In the genomic region with DNA sequence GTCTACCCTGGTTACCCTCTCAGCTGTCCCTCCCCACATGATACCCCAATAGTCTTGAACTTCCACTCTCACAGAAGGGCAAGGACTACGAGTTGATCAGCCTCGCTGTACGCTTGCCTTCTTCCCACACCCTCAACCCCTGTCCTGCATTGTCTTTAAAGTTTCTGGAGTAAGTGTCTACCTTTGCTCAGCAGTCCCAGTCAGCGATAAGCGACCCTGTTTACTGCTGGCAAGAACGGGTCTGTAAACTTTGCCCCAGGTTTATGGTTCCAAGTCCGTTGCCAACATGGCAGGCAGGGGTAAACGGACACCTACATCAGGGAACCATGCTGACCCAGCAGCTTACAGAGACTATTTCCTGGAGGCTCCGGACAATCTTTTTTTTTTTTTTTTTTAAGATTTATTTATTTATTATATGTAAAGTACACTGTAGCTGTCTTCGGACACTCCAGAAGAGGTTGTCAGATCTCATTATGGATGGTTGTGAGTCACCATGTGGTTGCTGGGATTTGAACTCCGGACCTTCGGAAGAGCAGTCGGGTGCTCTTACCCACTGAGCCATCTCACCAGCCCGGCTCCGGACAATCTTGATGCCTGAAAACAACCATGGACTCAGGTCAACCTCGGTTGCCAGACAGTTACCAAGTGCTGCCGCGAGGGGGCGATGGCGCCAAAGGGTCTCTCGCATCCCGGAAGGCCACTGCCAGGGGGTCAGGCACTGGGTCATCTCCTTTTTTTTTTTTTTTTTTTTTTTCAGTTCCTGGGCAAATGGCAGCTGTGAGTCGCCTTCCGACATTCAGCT, we compare ENCODE assay signal across 8 mouse cellular contexts. TPM values are rescaled to one million over a fixed set of nuclear protein-coding genes. Genes with fewer than 3 reads are reported as not detected.
DNase-seq lines count a peak whose midpoint lies in the region; ATAC-seq and TF ChIP-seq lines count a peak whose summit lies in the region.

No protein-coding gene starts in this region.

- no peaks in the 10 kb centered on the region for H3K36me3 ChIP-seq in embryonic facial prominence, embryonic 11.5 days (replicated peaks; ENCODE audit: control insufficient read depth, insufficient read depth, low read depth, low read length)
- no peaks in the 10 kb centered on the region for H3K36me3 ChIP-seq in limb, embryonic 14.5 days (ENCODE audit: control insufficient read depth, insufficient read depth, low read length)
- H3K36me3 ChIP-seq in midbrain, embryonic 16.5 days (ENCODE audit: control insufficient read depth, insufficient read depth, low read length): no peaks in the 10 kb centered on the region
- no peaks in the 10 kb centered on the region for H3K36me3 ChIP-seq in spleen, adult 2 months (ENCODE audit: control insufficient read depth, insufficient read depth, low read length)

- no peak overlapping the region for H3K27ac ChIP-seq in embryonic facial prominence, embryonic 11.5 days (replicated peaks; ENCODE audit: low read depth, low read length)
- H3K27ac ChIP-seq in limb, embryonic 14.5 days (replicated peaks; ENCODE audit: low read depth, low read length): no peak overlapping the region
- no peak overlapping the region for H3K27ac ChIP-seq in midbrain, embryonic 16.5 days (ENCODE audit: low read length)
- no peak overlapping the region for H3K27ac ChIP-seq in spleen, adult 2 months (ENCODE audit: insufficient read depth, low read length)

- peak; percentile 89 for TF ChIP-seq CTCF in spleen, adult 2 months (IDR thresholded peaks at IDR 0.05; ENCODE audit: extremely low read depth, insufficient read depth, insufficient read length, insufficient replicate concordance)

- DNase-seq in 3134 (ENCODE audit: extremely low read depth, insufficient read length, low spot score): peak; percentile 49
- peak; percentile 94 for DNase-seq in adrenal gland, postnatal 14 days
- peak; percentile 88 for DNase-seq in embryonic facial prominence, embryonic 11.5 days (ENCODE audit: low spot score)
- DNase-seq in heart, adult 9 months (ENCODE audit: low spot score in 2 of 2): peak; percentile 76 to 84
- peak; percentile 70 to 83 for DNase-seq in kidney, adult 8-10 months
- peak; percentile 72 for DNase-seq in limb, embryonic 14.5 days (ENCODE audit: low spot score)
- DNase-seq in spleen, adult 2 months (ENCODE audit: low read depth in 1 of 2, low spot score in 2 of 2): peak; percentile 15 to 64

- H3K9me3 ChIP-seq in embryonic facial prominence, embryonic 11.5 days (replicated peaks; ENCODE audit: control insufficient read depth, low read length): no peaks in the 10 kb centered on the region
- no peaks in the 10 kb centered on the region for H3K9me3 ChIP-seq in limb, embryonic 14.5 days (ENCODE audit: control insufficient read depth, low read length)
- no peaks in the 10 kb centered on the region for H3K9me3 ChIP-seq in midbrain, embryonic 16.5 days (replicated peaks; ENCODE audit: control insufficient read depth, low read length, poor library complexity, severe bottlenecking)

- H3K9ac ChIP-seq in embryonic facial prominence, embryonic 11.5 days (replicated peaks; ENCODE audit: low read length): no peak overlapping the region
- no peak overlapping the region for H3K9ac ChIP-seq in limb, embryonic 14.5 days (ENCODE audit: low read depth, low read length, severe bottlenecking)
- H3K9ac ChIP-seq in midbrain, embryonic 16.5 days (ENCODE audit: low read depth, low read length): no peak overlapping the region

- H3K4me2 ChIP-seq in embryonic facial prominence, embryonic 11.5 days (ENCODE audit: low read depth, low read length): peak overlapping the region; percentile 25; the same call in 1 of the 2 replicates
- peak overlapping the region; percentile 25; the same call in 1 of the 2 replicates for H3K4me2 ChIP-seq in limb, embryonic 14.5 days (replicated peaks; ENCODE audit: low read depth, low read length, severe bottlenecking)
- H3K4me2 ChIP-seq in midbrain, embryonic 16.5 days (ENCODE audit: low read length): peak overlapping the region; percentile 23

- 12% methylated on average over 24 of the region's 24 CpGs for WGBS in embryonic facial prominence, embryonic 11.5 days
- WGBS in limb, embryonic 14.5 days: 11% methylated on average over 24 of the region's 24 CpGs
- WGBS in midbrain, embryonic 16.5 days: 13% methylated on average over 24 of the region's 24 CpGs
- 31% methylated on average over 24 of the region's 24 CpGs for WGBS in spleen, adult 2 months

- no peak for TF ChIP-seq POLR2A in limb, embryonic 14.5 days (IDR thresholded peaks at IDR 0.05; ENCODE audit: borderline replicate concordance, extremely low read depth, insufficient read depth, insufficient read length)
- no peak for TF ChIP-seq POLR2A in spleen, adult 2 months (IDR thresholded peaks at IDR 0.05; ENCODE audit: low read depth, low read length)

- H3K4me3 ChIP-seq in embryonic facial prominence, embryonic 11.5 days (ENCODE audit: low read depth, low read length): no peak overlapping the region
- no peak overlapping the region for H3K4me3 ChIP-seq in limb, embryonic 14.5 days (replicated peaks; ENCODE audit: low read length)
- no peak overlapping the region for H3K4me3 ChIP-seq in midbrain, embryonic 16.5 days (ENCODE audit: low read depth, low read length)
- no peak overlapping the region for H3K4me3 ChIP-seq in spleen, adult 2 months (ENCODE audit: extremely low read depth, insufficient read depth, insufficient read length)

- no peaks in the 10 kb centered on the region for H3K27me3 ChIP-seq in embryonic facial prominence, embryonic 11.5 days (ENCODE audit: control insufficient read depth, insufficient read depth, low read length)
- H3K27me3 ChIP-seq in limb, embryonic 14.5 days (ENCODE audit: control insufficient read depth, insufficient read depth, low read length): no peaks in the 10 kb centered on the region
- no peaks in the 10 kb centered on the region for H3K27me3 ChIP-seq in midbrain, embryonic 16.5 days (ENCODE audit: control insufficient read depth, insufficient read depth, low read depth, low read length)
- no peaks in the 10 kb centered on the region for H3K27me3 ChIP-seq in spleen, adult 2 months (ENCODE audit: control insufficient read depth, insufficient read depth, low read length)

- no peaks in the 10 kb centered on the region for H3K4me1 ChIP-seq in embryonic facial prominence, embryonic 11.5 days (ENCODE audit: control insufficient read depth, insufficient read depth, low read length)
- H3K4me1 ChIP-seq in limb, embryonic 14.5 days (ENCODE audit: control insufficient read depth, insufficient read depth, low read length): peaks cover 3% of the 10 kb centered on the region; the same call in 1 of the 2 replicates
- H3K4me1 ChIP-seq in midbrain, embryonic 16.5 days (ENCODE audit: control insufficient read depth, insufficient read depth, low read length): no peaks in the 10 kb centered on the region
- no peaks in the 10 kb centered on the region for H3K4me1 ChIP-seq in spleen, adult 2 months (ENCODE audit: control insufficient read depth, insufficient read depth, insufficient read length)

- 0 out of 2 replicates have a peak, but pooled peaks have one; percentile 26 for ATAC-seq in embryonic facial prominence, embryonic 11.5 days (replicated peaks; ENCODE audit: insufficient number of reproducible peaks, low FRiP score, low TSS enrichment, low read depth)
- ATAC-seq in limb, embryonic 14.5 days (ENCODE audit: low FRiP score, low read depth): peak; percentile 44; the same call in 1 of the 2 replicates
- ATAC-seq in midbrain, embryonic 16.5 days: peak; percentile 18; the same call in 1 of the 2 replicates

RNA-seq across cellular contexts. Expression of a gene that starts 43.4 kb away (rescaled TPM):
- 21.3 and 24.4 TPM in 2 replicates for total RNA-seq in adrenal gland, postnatal 14 days (2021)
- polyA plus RNA-seq in embryonic facial prominence, embryonic 11.5 days (2014; fragmentation: Nextera tagmentation; extraction: Ambion mirVana): 14.9 and 16.4 TPM in 2 replicates
- 23.0 and 26.5 TPM in 2 replicates for polyA plus RNA-seq in limb, embryonic 14.5 days (2012; rRNA removed)
- polyA plus RNA-seq in limb, embryonic 14.5 days (2014; fragmentation: Nextera tagmentation; extraction: Ambion mirVana): 19.3 and 21.5 TPM in 2 replicates
- 12.6 and 13.1 TPM in 2 replicates for polyA plus RNA-seq in midbrain, embryonic 16.5 days (2015; fragmentation: Nextera tagmentation; extraction: Ambion mirVana)
- 7.9 and 8.8 TPM in 2 replicates for polyA plus RNA-seq in spleen, adult 2 months (2012; rRNA removed)

RNA-seq across cellular contexts. Expression of a gene that starts 48.8 kb away (rescaled TPM):
- total RNA-seq in adrenal gland, postnatal 14 days (2021): 15.8 and 24.4 TPM in 2 replicates
- polyA plus RNA-seq in embryonic facial prominence, embryonic 11.5 days (2014; fragmentation: Nextera tagmentation; extraction: Ambion mirVana): 21.0 and 24.2 TPM in 2 replicates
- polyA plus RNA-seq in limb, embryonic 14.5 days (2012; rRNA removed): 31.7 and 31.8 TPM in 2 replicates
- 22.7 and 24.4 TPM in 2 replicates for polyA plus RNA-seq in limb, embryonic 14.5 days (2014; fragmentation: Nextera tagmentation; extraction: Ambion mirVana)
- 15.5 and 17.3 TPM in 2 replicates for polyA plus RNA-seq in midbrain, embryonic 16.5 days (2015; fragmentation: Nextera tagmentation; extraction: Ambion mirVana)
- 2.3 and 2.7 TPM in 2 replicates for polyA plus RNA-seq in spleen, adult 2 months (2012; rRNA removed)

Comparison
In these comparisons a context has a peak if more than half of its experiments do, and no peak if none do; other contexts are left out.
1. DNase-seq: peak in every context shown above with its lines; median percentile 94 in adrenal gland, postnatal 14 days; 88 in embryonic facial prominence, embryonic 11.5 days; 80 in heart, adult 9 months; 76 in kidney, adult 8-10 months; 72 in limb, embryonic 14.5 days; 49 in 3134; 40 in spleen, adult 2 months.